Mouse (Mus musculus): ENCODE measurements at regions not wholly inside any gene's neighbourhood (a gene's known extent, or its start where the extent isn't known, plus 50 kb on each side); places are given as distances from the start of the nearest gene placed in this dataset.
A peak's percentile ranks its signal among the peaks of the same experiment; 100 is the strongest.

DNA sequence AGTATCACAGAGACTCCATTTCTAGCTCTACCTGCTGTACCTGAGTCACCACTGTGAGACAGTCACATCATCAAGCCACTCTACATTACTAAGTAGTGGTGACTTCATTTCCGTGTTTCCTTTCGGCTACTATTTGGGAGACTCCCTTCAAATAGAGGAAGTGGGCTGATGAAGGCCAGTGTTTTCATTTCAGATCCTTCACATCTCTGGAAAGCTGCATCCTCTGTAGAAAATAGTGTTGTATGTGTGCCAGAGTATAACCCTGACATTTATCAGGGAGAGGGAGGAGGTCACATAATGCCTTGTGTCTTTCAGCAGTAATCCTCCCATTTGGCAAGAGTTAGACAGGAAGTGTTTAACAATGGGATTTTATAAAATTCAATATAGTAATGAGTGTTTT is 117.7 kb downstream of the Ogfrl1 start:
- H3K9ac ChIP-seq (ENCODE audit: low read depth, low read length), result no peak overlapping the region
- no peak overlapping the region for H3K4me3 ChIP-seq (ENCODE audit: insufficient read depth, low read depth, low read length)
- peaks cover 2% of the 10 kb centered on the region; the same call in 1 of the 2 replicates for H3K4me1 ChIP-seq (ENCODE audit: control insufficient read depth, insufficient read depth, low read length)
- WGBS, result 67% methylated on average over 2 of the region's 2 CpGs
- TF ChIP-seq CTCF (IDR thresholded peaks at IDR 0.05; ENCODE audit: low read depth, low read length) (no peak), POLR2A (IDR thresholded peaks at IDR 0.05; ENCODE audit: extremely low read depth, insufficient read depth, low read length) (no peak)
- peaks cover 39% of the 10 kb centered on the region for H3K36me3 ChIP-seq (ENCODE audit: control insufficient read depth, insufficient read depth, low read length)
- no peaks in the 10 kb centered on the region; the same call in 1 of the 2 replicates for H3K79me2 ChIP-seq (ENCODE audit: control insufficient read depth, insufficient read depth, low read length)
- H3K27ac ChIP-seq (replicated peaks; ENCODE audit: insufficient read depth, low read depth, low read length), result no peak overlapping the region
- no peak for DNase-seq (ENCODE audit: extremely low read depth, low read depth, low spot score)
- H3K27me3 ChIP-seq (ENCODE audit: control insufficient read depth, insufficient read depth, low read length), result no peaks in the 10 kb centered on the region

DNA sequence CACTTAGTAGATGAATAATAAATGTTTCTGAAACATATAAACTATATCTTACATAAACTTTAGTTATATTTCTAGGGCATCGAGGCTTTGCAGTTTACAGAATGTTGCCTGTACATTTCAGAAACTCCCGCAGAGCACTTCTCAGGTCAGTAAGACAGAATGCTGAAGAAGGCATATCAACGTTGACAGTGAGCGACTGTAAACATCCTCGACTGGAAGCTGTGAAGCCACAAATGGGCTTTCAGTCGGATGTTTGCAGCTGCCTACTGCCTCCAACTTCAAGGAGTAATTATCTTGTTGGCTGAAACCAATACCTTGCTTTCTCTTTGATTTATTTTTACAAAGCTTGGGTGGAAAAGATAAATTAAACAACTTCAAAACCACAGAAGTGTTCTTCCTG is 125.5 kb downstream of the Ogfrl1 start:
- Histone ChIP-seq H3K4me3 (ENCODE audit: insufficient read depth, low read depth, low read length) (no peak overlapping the region), H3K36me3 (ENCODE audit: control insufficient read depth, insufficient read depth, low read length) (peaks cover 28% of the 10 kb centered on the region), H3K79me2 (ENCODE audit: control insufficient read depth, insufficient read depth, low read length) (peaks cover 9% of the 10 kb centered on the region; the same call in 1 of the 2 replicates), H3K9ac (ENCODE audit: low read depth, low read length) (no peak overlapping the region), H3K27ac (replicated peaks; ENCODE audit: insufficient read depth, low read depth, low read length) (no peak overlapping the region), H3K4me1 (ENCODE audit: control insufficient read depth, insufficient read depth, low read length) (peaks cover 7% of the 10 kb centered on the region), H3K27me3 (ENCODE audit: control insufficient read depth, insufficient read depth, low read length) (no peaks in the 10 kb centered on the region)
- no peak for TF ChIP-seq POLR2A (IDR thresholded peaks at IDR 0.05; ENCODE audit: extremely low read depth, insufficient read depth, low read length)
- no peak for TF ChIP-seq CTCF (IDR thresholded peaks at IDR 0.05; ENCODE audit: low read depth, low read length)
- DNase-seq (ENCODE audit: extremely low read depth, low read depth, low spot score), result no peak
- whole genome bisulfite sequencing, result 48% methylated on average over 6 of the region's 6 CpGs

DNA sequence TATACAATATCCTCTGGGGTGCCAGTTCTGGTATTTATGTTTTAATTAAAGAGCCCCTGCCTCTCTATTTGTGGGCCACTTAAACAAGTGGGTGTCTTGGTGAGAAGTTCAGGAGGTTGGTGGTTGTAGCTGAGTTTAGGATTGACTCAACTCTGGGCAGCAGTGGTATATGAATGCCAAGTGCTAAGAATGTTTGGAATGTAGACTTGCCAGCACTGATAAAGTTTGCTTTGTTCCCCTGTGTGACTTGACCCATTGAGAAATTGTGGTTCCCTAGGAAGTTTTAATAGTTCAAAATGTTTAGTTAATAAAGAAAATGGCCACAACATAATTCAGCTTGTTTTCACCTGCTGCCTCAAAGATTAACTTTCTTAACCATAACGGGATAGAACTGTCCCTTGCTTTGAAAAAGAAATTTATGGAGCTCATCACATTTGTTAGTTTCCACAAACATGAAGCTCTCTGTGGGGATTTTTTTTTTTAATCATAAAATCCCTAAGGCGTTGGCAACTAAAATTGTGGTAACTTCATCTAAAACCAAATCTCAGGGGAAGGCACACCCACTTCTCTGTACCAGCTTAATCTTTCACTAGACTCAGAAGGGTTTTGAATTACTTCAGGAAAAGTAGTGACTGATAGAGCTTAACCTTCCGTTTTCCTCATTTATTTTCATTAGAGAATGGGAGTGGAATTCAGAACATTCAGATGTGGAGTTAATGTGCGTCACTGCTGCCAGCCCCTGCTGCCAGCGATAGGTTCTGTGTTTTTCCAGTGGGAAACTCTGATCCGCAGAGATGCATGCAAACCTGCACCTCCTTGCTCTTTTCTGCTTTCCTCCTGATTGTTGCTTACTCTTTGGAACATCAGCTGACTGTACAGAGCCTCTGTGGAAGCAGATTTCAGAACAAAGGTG is 126.4 kb downstream of the Ogfrl1 start:
- H3K4me1 ChIP-seq (ENCODE audit: control insufficient read depth, insufficient read depth, low read length), result peaks cover 7% of the 10 kb centered on the region
- H3K4me3 ChIP-seq (ENCODE audit: insufficient read depth, low read depth, low read length), result no peak overlapping the region
- peaks cover 11% of the 10 kb centered on the region; the same call in 1 of the 2 replicates for H3K79me2 ChIP-seq (ENCODE audit: control insufficient read depth, insufficient read depth, low read length)
- no peaks in the 10 kb centered on the region for H3K27me3 ChIP-seq (ENCODE audit: control insufficient read depth, insufficient read depth, low read length)
- H3K36me3 ChIP-seq (ENCODE audit: control insufficient read depth, insufficient read depth, low read length), result peaks cover 24% of the 10 kb centered on the region
- peak overlapping the region; percentile 23; the same call in 1 of the 2 replicates for H3K27ac ChIP-seq (replicated peaks; ENCODE audit: insufficient read depth, low read depth, low read length)
- H3K9ac ChIP-seq (ENCODE audit: low read depth, low read length), result no peak overlapping the region
- peak; percentile 65 for DNase-seq (ENCODE audit: extremely low read depth, low read depth, low spot score)
- TF ChIP-seq POLR2A (IDR thresholded peaks at IDR 0.05; ENCODE audit: extremely low read depth, insufficient read depth, low read length) (no peak), CTCF (IDR thresholded peaks at IDR 0.05; ENCODE audit: low read depth, low read length) (no peak)
- 48% methylated on average over 6 of the region's 6 CpGs for WGBS

DNA sequence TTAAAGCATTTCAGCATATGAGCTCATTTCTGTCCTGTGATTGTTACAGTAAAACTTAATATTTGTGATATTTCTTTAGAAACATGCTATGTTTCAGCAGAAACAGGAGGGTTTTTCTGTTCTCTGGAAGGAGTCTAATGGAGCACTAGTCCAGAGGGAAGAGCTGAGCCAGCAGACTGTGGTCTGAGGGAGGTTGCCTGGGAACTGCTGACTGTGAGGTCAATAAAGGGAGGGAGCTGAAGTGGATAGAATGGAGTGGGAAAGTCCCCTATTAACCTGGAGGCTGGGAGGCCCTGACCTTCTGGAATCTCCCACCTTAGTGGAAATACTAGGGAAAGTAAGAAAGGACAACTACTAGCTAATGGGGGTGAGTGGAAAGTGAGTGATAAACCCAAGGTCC is 129.5 kb downstream of the Ogfrl1 start:
- Histone ChIP-seq H3K27ac (replicated peaks; ENCODE audit: insufficient read depth, low read depth, low read length) (0 out of 2 replicates have a peak overlapping the region, but pooled peaks have one; percentile 16), H3K4me1 (ENCODE audit: control insufficient read depth, insufficient read depth, low read length) (peaks cover 17% of the 10 kb centered on the region), H3K79me2 (ENCODE audit: control insufficient read depth, insufficient read depth, low read length) (peaks cover 15% of the 10 kb centered on the region; the same call in 1 of the 2 replicates), H3K9ac (ENCODE audit: low read depth, low read length) (no peak overlapping the region), H3K27me3 (ENCODE audit: control insufficient read depth, insufficient read depth, low read length) (no peaks in the 10 kb centered on the region), H3K36me3 (ENCODE audit: control insufficient read depth, insufficient read depth, low read length) (peaks cover 11% of the 10 kb centered on the region), H3K4me3 (ENCODE audit: insufficient read depth, low read depth, low read length) (no peak overlapping the region)
- TF ChIP-seq CTCF (IDR thresholded peaks at IDR 0.05; ENCODE audit: low read depth, low read length) (no peak), POLR2A (IDR thresholded peaks at IDR 0.05; ENCODE audit: extremely low read depth, insufficient read depth, low read length) (no peak)
- DNase-seq (ENCODE audit: extremely low read depth, low read depth, low spot score), result no peak

DNA sequence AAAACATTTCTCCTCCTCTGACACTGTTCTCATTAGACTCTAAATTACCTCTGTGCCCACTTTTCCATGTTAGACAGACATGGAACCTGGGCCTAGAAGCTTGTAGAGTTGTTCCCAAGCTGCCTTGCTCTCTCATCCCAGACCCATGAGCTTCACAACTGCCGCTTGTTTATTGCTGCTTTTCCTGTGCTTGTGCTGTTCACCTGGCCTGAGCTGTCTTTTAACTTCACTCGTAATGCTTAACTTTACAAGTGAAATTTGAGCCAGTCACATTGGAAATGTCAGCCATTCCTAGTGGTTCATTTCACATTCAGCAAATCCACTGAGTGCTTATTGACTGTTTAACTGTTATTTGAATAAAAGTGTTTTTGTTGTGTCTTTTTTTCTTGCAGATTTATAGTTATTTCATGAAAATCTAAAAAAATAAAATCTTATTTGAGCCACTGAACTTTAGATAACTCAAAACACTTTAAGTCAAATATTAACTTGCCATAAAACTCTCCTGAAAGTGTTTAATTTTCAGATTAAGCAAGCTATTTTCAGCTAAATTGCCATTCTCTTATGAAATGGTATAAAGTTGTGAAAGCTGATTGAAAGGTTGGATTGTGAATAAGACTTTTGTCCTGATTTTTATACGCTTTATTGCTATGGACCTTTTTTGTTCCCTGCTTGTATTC is 131.9 kb downstream of the Ogfrl1 start:
- Histone ChIP-seq H3K9ac (ENCODE audit: low read depth, low read length) (no peak overlapping the region), H3K27me3 (ENCODE audit: control insufficient read depth, insufficient read depth, low read length) (no peaks in the 10 kb centered on the region), H3K27ac (replicated peaks; ENCODE audit: insufficient read depth, low read depth, low read length) (peak overlapping the region; percentile 70), H3K36me3 (ENCODE audit: control insufficient read depth, insufficient read depth, low read length) (peaks cover 8% of the 10 kb centered on the region), H3K4me1 (ENCODE audit: control insufficient read depth, insufficient read depth, low read length) (peaks cover 20% of the 10 kb centered on the region), H3K4me3 (ENCODE audit: insufficient read depth, low read depth, low read length) (no peak overlapping the region), H3K79me2 (ENCODE audit: control insufficient read depth, insufficient read depth, low read length) (peaks cover 12% of the 10 kb centered on the region; the same call in 1 of the 2 replicates)
- TF ChIP-seq POLR2A (IDR thresholded peaks at IDR 0.05; ENCODE audit: extremely low read depth, insufficient read depth, low read length) (no peak), CTCF (IDR thresholded peaks at IDR 0.05; ENCODE audit: low read depth, low read length) (no peak)
- DNase-seq (ENCODE audit: extremely low read depth, low read depth, low spot score), result peak; percentile 78
- WGBS, result 30% methylated on average over 3 of the region's 3 CpGs

Measured in liver, adult 2 months (tissue).